Mouse (Mus musculus): ENCODE data around the gene Fry. TPM values are rescaled to one million over a fixed set of nuclear protein-coding genes. Genes with fewer than 3 reads are reported as not detected.

The Fry gene
- polyA plus RNA-seq, 1 experiment from 2014 or later, result 18.2 TPM

- Histone ChIP-seq H3K9ac (no peak overlapping the region), H3K27ac (no peak overlapping the region), H3K27me3 (no peaks in the 10 kb centered on the region), H3K4me2 (no peak overlapping the region), H3K4me1 (peaks cover 7% of the 10 kb centered on the region; the same call in 1 of the 2 replicates), H3K4me3 (replicated peaks) (no peak overlapping the region), H3K36me3 (replicated peaks) (no peaks in the 10 kb centered on the region), H3K9me3 (no peaks in the 10 kb centered on the region)
- no peak for ATAC-seq (ENCODE audit: low FRiP score)
- 71% methylated on average over 1 of the region's 1 CpGs for WGBS
Observed at GRCm38 (mm10) chr5:150265005-150265404, 146.6 kb downstream of the Fry start.

- no peaks in the 10 kb centered on the region for H3K36me3 ChIP-seq (replicated peaks)
- 80% methylated on average over 2 of the region's 2 CpGs for WGBS
- H3K9ac ChIP-seq, result no peak overlapping the region
- H3K27me3 ChIP-seq, result no peaks in the 10 kb centered on the region
- H3K4me3 ChIP-seq (replicated peaks), result no peak overlapping the region
- H3K27ac ChIP-seq, result no peak overlapping the region
- ATAC-seq (ENCODE audit: low FRiP score), result no peak
- no peaks in the 10 kb centered on the region for H3K9me3 ChIP-seq
- no peak overlapping the region for H3K4me2 ChIP-seq
- peaks cover 7% of the 10 kb centered on the region; the same call in 1 of the 2 replicates for H3K4me1 ChIP-seq
Observed at GRCm38 (mm10) chr5:150265953-150266352, 147.5 kb downstream of the Fry start.

GRCm38 (mm10) chr5:150268261-150268660 lies 149.8 kb downstream of the Fry start:
- Histone ChIP-seq H3K9me3 (no peaks in the 10 kb centered on the region), H3K27ac (no peak overlapping the region), H3K36me3 (replicated peaks) (no peaks in the 10 kb centered on the region), H3K27me3 (no peaks in the 10 kb centered on the region), H3K4me2 (no peak overlapping the region), H3K4me1 (no peaks in the 10 kb centered on the region), H3K9ac (no peak overlapping the region), H3K4me3 (replicated peaks) (no peak overlapping the region)
- no peak for ATAC-seq (ENCODE audit: low FRiP score)
- WGBS, result 91% methylated on average over 3 of the region's 3 CpGs

GRCm38 (mm10) chr5:150270468-150270867 lies 152.0 kb downstream of the Fry start:
- Histone ChIP-seq H3K27ac (no peak overlapping the region), H3K4me3 (replicated peaks) (no peak overlapping the region), H3K36me3 (replicated peaks) (no peaks in the 10 kb centered on the region), H3K4me1 (no peaks in the 10 kb centered on the region), H3K27me3 (no peaks in the 10 kb centered on the region), H3K4me2 (no peak overlapping the region), H3K9me3 (no peaks in the 10 kb centered on the region), H3K9ac (no peak overlapping the region)
- no peak for ATAC-seq (ENCODE audit: low FRiP score)
- WGBS, result 85% methylated on average over 4 of the region's 4 CpGs

- no peak overlapping the region for H3K4me3 ChIP-seq (replicated peaks)
- WGBS, result 85% methylated on average over 9 of the region's 9 CpGs
- no peak overlapping the region for H3K27ac ChIP-seq
- H3K36me3 ChIP-seq (replicated peaks), result no peaks in the 10 kb centered on the region
- no peaks in the 10 kb centered on the region for H3K4me1 ChIP-seq
- H3K9me3 ChIP-seq, result no peaks in the 10 kb centered on the region
- ATAC-seq (ENCODE audit: low FRiP score), result no peak
- no peak overlapping the region for H3K4me2 ChIP-seq
- H3K27me3 ChIP-seq, result no peaks in the 10 kb centered on the region
- H3K9ac ChIP-seq, result no peak overlapping the region
Observed at GRCm38 (mm10) chr5:150272173-150272572, 153.7 kb downstream of the Fry start.

GRCm38 (mm10) chr5:150275314-150275713 lies 156.9 kb downstream of the Fry start:
- Histone ChIP-seq H3K9ac (no peak overlapping the region), H3K9me3 (no peaks in the 10 kb centered on the region), H3K27ac (no peak overlapping the region), H3K27me3 (no peaks in the 10 kb centered on the region), H3K36me3 (replicated peaks) (no peaks in the 10 kb centered on the region), H3K4me1 (no peaks in the 10 kb centered on the region), H3K4me2 (no peak overlapping the region), H3K4me3 (replicated peaks) (no peak overlapping the region)
- no peak for ATAC-seq (ENCODE audit: low FRiP score)
- WGBS, result 93% methylated on average over 6 of the region's 6 CpGs

- no peak for ATAC-seq (ENCODE audit: low FRiP score)
- H3K4me2 ChIP-seq, result no peak overlapping the region
- no peak overlapping the region for H3K9ac ChIP-seq
- H3K4me3 ChIP-seq (replicated peaks), result no peak overlapping the region
- no peaks in the 10 kb centered on the region for H3K27me3 ChIP-seq
- H3K36me3 ChIP-seq (replicated peaks), result no peaks in the 10 kb centered on the region
- H3K4me1 ChIP-seq, result no peaks in the 10 kb centered on the region
- H3K27ac ChIP-seq, result no peak overlapping the region
- 0 out of 2 replicates have a peak, but pooled peaks cover 3% of the 10 kb centered on the region for H3K9me3 ChIP-seq
- 91% methylated on average over 4 of the region's 4 CpGs for WGBS
Observed at GRCm38 (mm10) chr5:150276611-150277010, 158.2 kb downstream of the Fry start.

- WGBS, result 84% methylated on average over 6 of the region's 6 CpGs
- ATAC-seq (ENCODE audit: low FRiP score), result no peak
- Histone ChIP-seq H3K4me3 (replicated peaks) (no peak overlapping the region), H3K27ac (no peak overlapping the region), H3K27me3 (no peaks in the 10 kb centered on the region), H3K4me2 (no peak overlapping the region), H3K4me1 (no peaks in the 10 kb centered on the region), H3K9ac (no peak overlapping the region), H3K9me3 (0 out of 2 replicates have a peak, but pooled peaks cover 3% of the 10 kb centered on the region), H3K36me3 (replicated peaks) (no peaks in the 10 kb centered on the region)
Observed at GRCm38 (mm10) chr5:150279387-150279786, 160.9 kb downstream of the Fry start.

GRCm38 (mm10) chr5:150281084-150281483 lies 162.6 kb downstream of the Fry start:
- no peak overlapping the region for H3K9ac ChIP-seq
- no peaks in the 10 kb centered on the region for H3K36me3 ChIP-seq (replicated peaks)
- no peak overlapping the region for H3K4me2 ChIP-seq
- 0 out of 2 replicates have a peak, but pooled peaks cover 3% of the 10 kb centered on the region for H3K9me3 ChIP-seq
- H3K27me3 ChIP-seq, result no peaks in the 10 kb centered on the region
- ATAC-seq (ENCODE audit: low FRiP score), result no peak
- H3K4me1 ChIP-seq, result no peaks in the 10 kb centered on the region
- WGBS, result 76% methylated on average over 2 of the region's 2 CpGs
- H3K4me3 ChIP-seq (replicated peaks), result no peak overlapping the region
- H3K27ac ChIP-seq, result no peak overlapping the region

GRCm38 (mm10) chr5:150282091-150282490 lies 163.6 kb downstream of the Fry start:
- WGBS, result 84% methylated on average over 7 of the region's 7 CpGs
- H3K9me3 ChIP-seq, result 0 out of 2 replicates have a peak, but pooled peaks cover 3% of the 10 kb centered on the region
- no peaks in the 10 kb centered on the region for H3K4me1 ChIP-seq
- no peak overlapping the region for H3K4me2 ChIP-seq
- H3K36me3 ChIP-seq (replicated peaks), result no peaks in the 10 kb centered on the region
- ATAC-seq (ENCODE audit: low FRiP score), result no peak
- H3K27me3 ChIP-seq, result no peaks in the 10 kb centered on the region
- no peak overlapping the region for H3K27ac ChIP-seq
- H3K9ac ChIP-seq, result no peak overlapping the region
- no peak overlapping the region for H3K4me3 ChIP-seq (replicated peaks)

- no peaks in the 10 kb centered on the region for H3K36me3 ChIP-seq (replicated peaks)
- H3K9me3 ChIP-seq, result no peaks in the 10 kb centered on the region
- no peaks in the 10 kb centered on the region for H3K27me3 ChIP-seq
- no peak overlapping the region for H3K9ac ChIP-seq
- H3K4me1 ChIP-seq, result peaks cover 6% of the 10 kb centered on the region
- 80% methylated on average over 7 of the region's 7 CpGs for WGBS
- H3K4me2 ChIP-seq, result no peak overlapping the region
- H3K27ac ChIP-seq, result no peak overlapping the region
- no peak overlapping the region for H3K4me3 ChIP-seq (replicated peaks)
- ATAC-seq (ENCODE audit: low FRiP score), result no peak
Observed at GRCm38 (mm10) chr5:150287949-150288348, 169.5 kb downstream of the Fry start.

GRCm38 (mm10) chr5:150289611-150290010 lies 171.2 kb downstream of the Fry start:
- Histone ChIP-seq H3K4me2 (no peak overlapping the region), H3K27me3 (no peaks in the 10 kb centered on the region), H3K9me3 (no peaks in the 10 kb centered on the region), H3K9ac (no peak overlapping the region), H3K36me3 (replicated peaks) (no peaks in the 10 kb centered on the region), H3K27ac (no peak overlapping the region), H3K4me1 (peaks cover 6% of the 10 kb centered on the region), H3K4me3 (replicated peaks) (no peak overlapping the region)
- ATAC-seq (ENCODE audit: low FRiP score), result no peak
- WGBS, result 78% methylated on average over 8 of the region's 8 CpGs

- H3K9me3 ChIP-seq, result no peaks in the 10 kb centered on the region
- H3K27ac ChIP-seq, result no peak overlapping the region
- no peaks in the 10 kb centered on the region for H3K27me3 ChIP-seq
- H3K36me3 ChIP-seq (replicated peaks), result no peaks in the 10 kb centered on the region
- H3K9ac ChIP-seq, result no peak overlapping the region
- 0 out of 2 replicates have a peak, but pooled peaks have one; percentile 20 for ATAC-seq (ENCODE audit: low FRiP score)
- H3K4me1 ChIP-seq, result peaks cover 6% of the 10 kb centered on the region
- WGBS, result 87% methylated on average over 4 of the region's 4 CpGs
- no peak overlapping the region for H3K4me3 ChIP-seq (replicated peaks)
- no peak overlapping the region for H3K4me2 ChIP-seq
Observed at GRCm38 (mm10) chr5:150290494-150291199, 172.2 kb downstream of the Fry start.
